Mouse (Mus musculus) left cerebral cortex, adult 2 months (tissue): Measurements from ENCODE around the gene Apoa2. TPM values are rescaled to one million over a fixed set of nuclear protein-coding genes. Genes with fewer than 3 reads are reported as not detected.

ENCODE experiments used
- DNase-seq, 2 experiments: peaks; one replicate each; pipeline ENCODE4 v3.0.0; 2021 to 2022; ENCODE audit warnings: low spot score in 2 of 2, mixed read lengths in 1 of 2; ENCODE audit errors: extremely low spot score in 1 of 2
- H3K27ac ChIP-seq: fragments of 200-600 bp; 2 replicates; pipeline ENCODE4 v1.8.1; 2022
- H3K4me3 ChIP-seq: fragments of 200-600 bp; 2 replicates; pipeline ENCODE4 v1.8.1; 2022
- CTCF ChIP-seq: fragments of 200-600 bp; IDR thresholded peaks from 2 replicates; pipeline ENCODE4 v1.8.1; 2022; ENCODE audit warnings: antibody characterized with exemption, mild to moderate bottlenecking, moderate library complexity
- intact Hi-C: fragments of 180-260 bp; cut with DNase I; formaldehyde crosslinking; loops from one replicate; pipeline ENCODE4 v1.15.1; 2025
- total RNA-seq, 2 experiments: library from RNA; stranded (reverse); gene quantifications; 2 replicates each; pipeline ENCODE4 v1.2.3; 2021

The Apoa2 gene
- total RNA-seq, 2 experiments from 2014 or later: 1.5 to 2.2 TPM

DNA sequence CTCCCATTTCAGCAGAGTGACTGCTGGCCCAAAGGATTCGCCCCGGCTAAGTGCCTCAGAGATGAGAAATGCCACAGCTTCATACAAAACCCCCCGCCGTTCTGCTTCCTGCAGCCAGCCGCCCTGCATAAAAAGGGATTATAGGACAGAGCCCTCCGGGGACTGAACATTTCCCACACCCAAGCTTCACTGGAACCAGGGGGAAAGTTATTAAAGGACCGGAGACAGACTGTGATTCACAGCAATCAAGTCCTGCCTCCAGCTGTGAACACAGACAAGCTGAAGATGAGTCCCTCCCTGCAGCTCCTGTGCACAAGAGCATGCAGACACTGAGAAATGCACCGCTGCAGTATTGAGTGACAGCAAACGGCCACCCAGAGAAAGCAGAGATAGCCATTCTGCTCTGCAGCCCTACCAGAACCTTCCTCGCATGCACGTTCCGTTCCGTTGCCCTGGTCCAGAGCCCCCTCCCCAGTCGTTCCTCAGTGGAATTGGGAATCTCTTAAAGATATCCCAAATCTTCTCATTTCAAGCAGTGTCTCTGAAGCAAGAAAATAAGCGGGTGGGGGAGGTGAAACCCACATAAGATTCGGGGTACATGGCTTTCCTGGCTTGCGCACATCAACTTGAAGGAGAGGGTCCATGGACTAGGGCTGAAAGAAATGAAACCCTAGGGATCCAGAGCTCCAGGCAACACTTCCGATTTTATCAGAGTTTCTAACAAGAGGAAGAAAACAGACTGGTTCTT, 31.6 kb upstream of the Apoa2 start:
- DNase-seq: no peak
- Histone ChIP-seq H3K27ac (peak overlapping the region; percentile 50; the same call in 1 of the 2 replicates), H3K4me3 (peak overlapping the region; percentile 25)
- intact Hi-C loops: no loop called here
- no peak for TF ChIP-seq CTCF

- intact Hi-C loops: no loop called here
- Histone ChIP-seq H3K4me3 (peak overlapping the region; percentile 25), H3K27ac (peak overlapping the region; percentile 50)
- no peak for DNase-seq
- no peak for TF ChIP-seq CTCF
These were observed 30.7 kb upstream of the Apoa2 start for GRCm38 (mm10) chr1:171193911-171194830.

- no peak for TF ChIP-seq CTCF
These were observed 29.6 kb upstream of the Apoa2 start for GRCm38 (mm10) chr1:171195046-171195822.

DNA sequence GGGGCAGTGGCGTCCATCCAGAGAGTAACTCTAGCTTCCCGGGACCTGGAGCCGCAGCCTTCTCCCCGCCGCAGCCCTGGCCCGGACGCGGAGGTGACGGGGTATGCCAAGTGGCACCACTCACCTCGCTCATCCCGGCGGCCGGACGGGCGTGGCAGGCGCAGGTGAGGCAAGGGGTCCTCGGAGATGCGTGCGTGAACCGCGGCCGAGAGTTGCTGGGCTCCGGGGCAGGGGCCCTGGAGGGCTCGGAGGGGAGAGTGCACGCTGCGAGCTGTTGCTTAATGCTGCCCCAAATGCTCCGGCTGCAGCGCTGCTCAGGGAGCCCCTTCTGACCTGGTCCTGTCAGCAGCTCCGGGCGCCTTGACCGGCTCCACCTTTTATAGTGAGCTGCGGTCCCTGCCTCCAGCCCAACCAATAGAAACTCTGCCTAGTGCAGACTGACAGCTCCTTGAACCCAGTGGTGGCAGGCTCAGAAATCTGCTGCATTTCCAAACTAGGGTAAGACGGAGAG, 28.9 kb upstream of the Apoa2 start, which contains the start of gene Pcp4l1:
Gene Pcp4l1, minus strand, starts transcription at position 382 of the 511 bp plus-strand sequence.
- peak; percentile 46 to 72 for DNase-seq
- TF ChIP-seq CTCF: no peak
- intact Hi-C loops: loop anchor here (5.0 kb wide), 1 partner anchor 44 kb away; the partner anchor contains the start of genes Mpz and Sdhc
- Histone ChIP-seq H3K4me3 (peak within 1 kb of the TSS; percentile 77), H3K27ac (peak within 1 kb of the TSS; percentile 72)

More at GRCm38 (mm10) chr1:171195046-171195822, 29.6 kb upstream of the Apoa2 start:
- intact Hi-C loops: loop anchor here (5.0 kb wide), 1 partner anchor 43 kb away; the partner anchor contains the start of genes Mpz and Sdhc
- Histone ChIP-seq H3K4me3 (peak overlapping the region; percentile 77), H3K27ac (peak overlapping the region; percentile 72)
- no peak for DNase-seq

- intact Hi-C loops: loop anchor here (5.0 kb wide), 1 partner anchor 47 kb away; the partner anchor contains the start of genes Mpz and Sdhc
- H3K4me3 ChIP-seq: no peak overlapping the region
- no peak for DNase-seq
- TF ChIP-seq CTCF: no peak
- H3K27ac ChIP-seq: no peak overlapping the region
These were observed 25.3 kb upstream of the Apoa2 start for GRCm38 (mm10) chr1:171199532-171199931.

DNA sequence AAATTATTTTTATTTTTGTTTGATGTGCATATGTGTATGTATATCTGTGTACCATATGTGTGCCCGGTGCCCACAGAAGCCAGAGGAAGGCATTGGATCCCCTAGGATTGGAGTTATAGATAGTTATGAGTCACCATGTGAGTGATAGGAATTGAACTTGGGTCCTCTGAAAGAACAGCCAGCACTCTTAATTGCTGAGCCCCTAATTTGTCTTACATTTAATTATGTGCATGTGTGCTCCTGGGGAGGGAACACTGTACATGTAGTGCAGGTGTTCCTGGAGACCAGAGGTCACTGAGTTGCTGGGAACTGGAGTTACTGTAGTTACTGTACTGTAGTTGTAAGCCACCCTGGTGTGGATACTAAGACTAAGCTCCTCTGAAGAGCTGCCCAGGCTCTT, 24.1 kb upstream of the Apoa2 start:
- TF ChIP-seq CTCF: no peak
- intact Hi-C loops: no loop called here
- no peak overlapping the region for H3K4me3 ChIP-seq
- DNase-seq: no peak
- H3K27ac ChIP-seq: no peak overlapping the region

DNA sequence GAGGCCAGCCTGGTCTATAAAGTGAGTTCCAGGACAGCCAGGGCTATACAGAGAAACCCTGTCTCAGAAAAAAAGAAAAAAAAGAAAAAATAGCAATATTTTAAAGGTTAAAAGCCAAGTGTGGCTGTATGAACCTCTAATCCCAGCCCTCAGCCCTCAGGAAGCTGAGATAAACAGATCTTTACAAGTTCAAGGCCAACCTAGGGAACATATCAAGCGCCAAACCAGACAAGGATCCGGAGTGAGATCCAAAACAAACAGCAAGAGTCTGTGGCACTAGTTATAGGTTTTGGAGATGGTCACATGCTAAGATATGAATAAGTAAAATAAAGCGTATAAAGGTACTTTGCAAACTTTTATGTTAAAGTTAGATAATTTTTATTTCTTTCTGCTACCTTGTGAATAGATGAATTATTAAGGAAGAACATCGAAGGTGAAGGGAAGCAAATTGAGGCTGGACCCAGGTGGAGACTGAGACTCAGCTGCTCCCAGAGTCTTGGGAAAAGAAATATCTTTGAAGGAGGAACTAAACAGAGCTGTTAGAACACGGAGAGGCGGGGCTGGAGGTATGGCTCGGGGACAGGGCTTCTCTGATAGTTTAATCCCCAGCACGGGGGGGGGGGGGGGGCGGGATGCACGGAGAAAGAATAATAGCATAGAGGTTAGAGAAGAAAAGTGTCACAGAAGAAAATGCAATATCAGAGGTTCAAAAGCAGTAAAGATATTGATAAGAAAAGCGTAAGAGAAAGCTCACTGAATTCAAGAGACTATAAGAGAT, 21.2 kb upstream of the Apoa2 start:
- TF ChIP-seq CTCF: no peak
- intact Hi-C loops: no loop called here
- DNase-seq: no peak
- Histone ChIP-seq H3K4me3 (no peak overlapping the region), H3K27ac (no peak overlapping the region)

GRCm38 (mm10) chr1:171204249-171204644, 20.6 kb upstream of the Apoa2 start:
- no peak overlapping the region for H3K27ac ChIP-seq
- intact Hi-C loops: no loop called here
- DNase-seq: no peak
- TF ChIP-seq CTCF: no peak
- no peak overlapping the region for H3K4me3 ChIP-seq

- no peak for DNase-seq
- intact Hi-C loops: no loop called here
- no peak overlapping the region for H3K4me3 ChIP-seq
- TF ChIP-seq CTCF: no peak
- no peak overlapping the region for H3K27ac ChIP-seq
These were observed 19.0 kb upstream of the Apoa2 start for GRCm38 (mm10) chr1:171205704-171206493.

DNA sequence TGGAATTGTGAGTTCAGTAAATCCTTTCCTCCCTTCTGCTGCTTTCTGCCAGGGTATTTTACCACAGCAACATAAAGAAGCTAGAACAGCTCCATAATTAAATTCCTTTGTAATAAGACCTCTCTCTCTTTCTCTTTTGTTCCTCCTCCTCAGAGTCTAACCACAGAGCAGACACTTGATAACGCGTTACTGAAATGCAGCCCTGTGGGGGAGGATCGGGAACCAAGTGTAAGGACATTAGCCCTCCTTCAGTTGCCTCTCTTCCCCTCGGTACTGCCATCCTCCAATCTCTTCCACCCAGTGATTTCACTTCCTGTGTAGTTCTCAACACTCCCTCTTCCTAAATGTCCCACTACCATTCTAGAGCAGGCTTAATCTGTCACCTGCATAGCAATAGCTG, 15.4 kb upstream of the Apoa2 start:
- no peak overlapping the region for H3K27ac ChIP-seq
- intact Hi-C loops: no loop called here
- TF ChIP-seq CTCF: no peak
- H3K4me3 ChIP-seq: no peak overlapping the region
- no peak for DNase-seq
